Mouse (Mus musculus) frontal cortex, postnatal 25 days (tissue): ENCODE measurements around the gene Fzd10.

Source experiments
- DNase-seq, 2 experiments: peaks; one replicate each; pipeline ENCODE4 v3.0.0; 2022; ENCODE audit warnings: low spot score in 2 of 2

Fzd10 gene

DNA sequence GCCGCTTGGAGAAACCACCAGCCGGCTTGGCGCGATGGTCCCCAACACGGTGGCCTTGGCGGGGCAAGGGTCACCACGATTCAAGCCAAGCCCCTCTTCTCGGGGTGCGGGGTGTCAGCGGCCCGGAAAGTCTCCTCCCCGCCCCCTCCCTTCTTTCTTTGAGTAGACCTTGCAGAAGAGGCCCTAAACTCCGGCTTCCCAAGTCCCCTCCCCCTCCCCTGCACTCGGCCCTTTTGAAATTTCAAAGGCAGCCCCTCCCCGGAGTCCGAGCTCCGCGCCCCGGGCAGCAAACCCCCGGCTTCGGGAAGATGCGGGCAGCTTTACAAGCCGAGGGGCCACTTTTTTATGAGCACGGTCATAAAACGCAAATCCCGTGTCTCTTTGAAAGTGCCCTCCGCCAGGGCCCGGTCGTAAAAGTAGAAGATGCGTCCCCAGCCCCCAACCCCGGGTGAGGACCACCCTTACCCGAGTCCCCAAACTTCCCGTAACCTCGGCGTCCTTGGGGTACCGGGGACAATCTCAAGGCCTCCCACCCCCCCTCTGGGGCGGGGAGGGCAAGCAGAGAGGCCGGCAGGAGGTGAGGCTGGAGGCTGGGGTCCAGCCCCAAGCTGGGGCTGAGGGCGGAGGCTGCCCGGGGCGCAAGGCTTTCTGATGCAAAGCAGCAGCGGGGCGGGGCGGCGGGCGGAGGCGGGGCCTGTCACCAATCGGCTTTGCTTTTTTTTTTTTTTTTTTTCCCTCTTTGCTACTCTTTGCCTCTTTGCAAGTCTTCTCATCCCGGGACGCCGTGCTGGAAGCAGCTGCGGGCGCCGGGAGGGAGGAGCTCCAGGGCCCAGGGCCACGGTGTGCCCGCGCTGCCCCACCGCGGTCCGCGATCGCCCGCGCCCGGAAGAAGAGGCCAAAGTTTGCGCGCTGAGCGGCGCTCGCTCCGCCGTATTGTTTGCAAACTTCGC, at the start of gene Fzd10:
Gene Fzd10, plus strand, starts transcription at position 773 of the 950 bp plus-strand sequence.
- DNase-seq, result no peak

DNA sequence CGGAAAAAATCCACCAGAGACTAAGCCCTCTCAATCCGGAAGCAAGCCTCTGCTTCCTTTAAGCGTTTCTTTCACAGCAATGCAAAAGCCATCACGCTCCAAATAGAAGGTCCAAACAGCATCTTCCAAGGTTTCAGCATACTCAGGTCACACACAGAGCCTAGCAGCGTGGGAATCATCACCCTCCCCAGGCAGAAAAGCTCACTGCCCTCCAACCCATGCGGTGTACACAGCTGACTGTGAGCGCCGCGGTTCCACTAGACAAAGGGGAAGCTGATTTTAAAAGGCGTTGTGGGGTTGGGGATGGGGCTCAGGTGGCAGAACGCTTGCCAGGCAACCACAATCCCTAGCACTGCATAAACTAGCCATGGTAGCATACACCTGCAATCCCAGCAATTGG, 49.2 kb upstream of the Fzd10 start:
- DNase-seq, result no peak

DNA sequence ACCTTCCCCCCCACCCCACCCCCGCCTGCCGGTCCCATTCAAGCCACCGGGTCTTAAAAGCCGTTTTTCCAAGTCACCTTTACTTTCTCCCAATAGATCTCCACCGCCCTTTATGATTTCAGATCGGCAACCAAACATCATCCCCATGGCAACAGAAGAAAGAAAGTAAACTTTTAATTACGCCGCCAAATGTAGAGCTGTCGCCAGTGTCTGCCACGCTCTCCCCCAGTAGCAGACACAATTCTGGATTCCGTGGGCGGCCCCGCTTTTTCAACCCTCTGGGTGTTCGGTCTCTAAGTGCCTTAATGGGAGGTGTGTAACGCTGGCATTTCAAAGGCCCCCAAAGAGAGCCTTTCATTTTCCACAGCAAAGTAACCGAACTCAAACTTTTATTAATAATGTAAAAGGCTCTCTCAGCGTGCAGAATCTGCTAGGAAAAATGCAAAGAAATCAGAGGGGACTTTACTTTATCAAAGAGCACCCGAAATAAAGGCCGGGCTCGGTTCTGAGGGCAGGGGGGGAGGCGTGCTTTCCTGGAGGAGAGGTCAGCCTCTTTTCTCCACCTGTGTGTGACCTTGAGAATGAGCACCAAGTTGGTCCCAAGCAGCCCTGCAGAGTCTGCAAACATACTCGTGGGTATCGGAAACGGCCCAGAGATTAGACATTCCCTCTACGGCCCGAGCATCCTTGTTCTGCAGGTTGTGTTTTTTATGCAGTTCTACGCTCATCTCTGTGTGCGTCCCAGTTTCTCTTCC, 48.3 kb upstream of the Fzd10 start:
- no peak for DNase-seq

DNA sequence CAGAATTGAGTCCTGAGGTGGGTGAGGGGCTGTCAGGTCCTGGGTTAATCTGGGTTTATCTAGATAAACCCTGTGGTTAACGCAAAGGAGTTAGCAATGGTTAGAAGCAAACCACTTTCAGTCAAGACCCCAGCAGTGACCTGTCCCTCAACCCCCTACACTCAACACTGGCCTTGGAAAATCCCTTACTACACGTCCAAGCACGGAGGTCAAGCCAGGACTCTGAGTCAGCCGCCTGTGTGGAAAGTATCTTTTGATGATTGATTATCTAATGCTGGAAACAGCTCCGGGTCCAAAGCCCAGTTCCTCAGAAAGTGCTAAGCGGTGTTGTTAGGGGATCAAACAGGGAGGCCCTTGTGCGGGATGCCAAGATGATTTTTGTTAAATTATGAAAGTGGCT, 42.5 kb upstream of the Fzd10 start:
- DNase-seq, result no peak

DNA sequence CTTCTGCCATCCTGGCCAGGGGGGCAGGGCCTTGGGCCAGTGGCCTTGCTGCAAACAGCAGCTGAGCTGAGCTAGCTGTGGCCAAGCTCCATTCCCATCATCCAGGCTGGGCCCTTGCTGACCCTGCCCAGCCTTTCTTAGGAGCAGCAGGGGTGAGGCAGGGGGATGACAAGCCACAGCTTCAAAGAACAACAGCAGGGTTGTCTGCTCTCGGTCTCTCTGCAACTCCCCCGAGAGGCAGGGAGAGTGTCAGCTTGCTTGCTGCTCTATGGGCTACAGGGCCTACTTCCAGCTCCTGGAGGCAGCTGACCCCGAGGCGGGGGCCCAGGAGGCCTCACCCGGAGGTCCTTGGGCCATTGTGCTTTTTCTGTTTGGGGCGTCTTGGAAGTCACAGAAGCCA, 33.3 kb upstream of the Fzd10 start:
- DNase-seq, result no peak

DNA sequence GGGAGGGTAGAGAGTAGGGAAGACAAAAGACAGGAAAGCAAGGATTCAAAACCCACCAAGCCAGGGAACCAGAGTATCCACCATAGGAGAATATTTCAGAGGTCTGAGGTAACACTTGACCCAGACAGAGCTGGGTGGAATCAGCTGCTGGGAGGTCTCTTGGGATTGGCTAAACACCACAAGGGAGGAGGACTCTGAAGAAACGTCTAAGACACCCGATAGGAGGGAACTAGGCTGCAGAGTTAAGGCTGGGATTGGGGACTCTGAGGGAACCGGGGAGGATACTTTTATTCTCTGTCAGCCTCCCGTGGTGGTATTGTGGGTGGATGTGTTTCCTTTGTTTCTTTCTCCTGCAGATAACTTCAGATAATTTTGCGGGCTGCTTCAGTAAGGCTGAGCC, 31.7 kb upstream of the Fzd10 start:
- no peak for DNase-seq

DNA sequence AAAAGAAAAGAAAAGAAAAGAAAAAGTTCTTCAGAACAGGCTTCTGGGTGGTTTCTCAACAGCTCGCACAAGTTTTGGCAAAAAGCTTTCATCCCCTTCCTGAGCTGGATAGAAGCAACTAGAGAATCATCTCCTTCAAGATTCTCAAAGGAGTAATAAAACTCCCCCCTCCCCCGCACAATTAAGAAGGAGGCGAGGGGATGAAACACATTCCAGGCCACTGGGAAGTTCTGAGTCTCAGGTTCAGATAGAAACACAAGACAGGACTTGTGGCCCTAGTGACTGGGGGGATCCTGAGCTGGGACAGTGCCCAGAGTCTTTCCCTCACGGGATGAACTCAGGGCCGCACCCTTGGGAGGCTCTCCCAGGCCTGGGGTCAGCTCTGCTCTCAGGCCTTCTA, 30.6 kb upstream of the Fzd10 start:
- DNase-seq, result no peak

DNA sequence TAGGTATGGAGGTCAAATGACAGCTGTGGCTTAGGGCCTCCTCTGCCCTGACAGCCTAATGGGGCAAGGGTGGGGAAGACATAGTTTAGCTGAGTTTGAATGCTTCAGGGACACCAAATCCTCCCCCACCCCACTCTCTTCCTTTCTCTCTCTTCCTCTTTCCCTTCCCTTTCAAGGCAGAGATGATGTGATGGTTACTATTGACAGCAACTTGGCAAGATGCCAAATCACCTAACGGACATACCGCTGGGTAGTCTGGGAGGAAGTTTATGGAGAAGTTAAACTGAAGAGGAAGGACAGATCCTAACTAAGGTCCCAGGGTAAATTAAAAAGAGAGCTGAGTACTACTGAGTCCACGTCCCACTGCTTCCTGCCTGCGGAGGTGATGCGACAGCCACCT, 29.8 kb upstream of the Fzd10 start:
- DNase-seq, result no peak

DNA sequence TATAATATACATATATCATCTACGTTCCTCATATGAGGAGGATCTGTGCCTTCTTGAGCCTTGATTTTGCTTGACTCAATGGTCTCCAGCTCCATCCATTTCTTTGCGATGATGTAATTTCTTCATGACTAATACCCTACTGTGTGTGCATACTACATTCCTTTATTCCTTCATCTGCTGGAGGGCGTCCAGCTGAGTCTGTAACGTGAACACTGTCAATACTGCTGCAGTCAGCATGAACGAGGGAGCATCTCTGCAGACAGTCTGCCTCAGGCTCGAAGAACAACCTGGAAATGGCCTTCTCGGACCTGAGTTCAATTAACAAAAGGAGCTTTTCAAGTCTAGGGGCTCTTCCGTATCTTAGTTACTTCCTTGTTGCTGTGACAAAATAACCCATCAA, 28.9 kb upstream of the Fzd10 start:
- DNase-seq, result no peak

DNA sequence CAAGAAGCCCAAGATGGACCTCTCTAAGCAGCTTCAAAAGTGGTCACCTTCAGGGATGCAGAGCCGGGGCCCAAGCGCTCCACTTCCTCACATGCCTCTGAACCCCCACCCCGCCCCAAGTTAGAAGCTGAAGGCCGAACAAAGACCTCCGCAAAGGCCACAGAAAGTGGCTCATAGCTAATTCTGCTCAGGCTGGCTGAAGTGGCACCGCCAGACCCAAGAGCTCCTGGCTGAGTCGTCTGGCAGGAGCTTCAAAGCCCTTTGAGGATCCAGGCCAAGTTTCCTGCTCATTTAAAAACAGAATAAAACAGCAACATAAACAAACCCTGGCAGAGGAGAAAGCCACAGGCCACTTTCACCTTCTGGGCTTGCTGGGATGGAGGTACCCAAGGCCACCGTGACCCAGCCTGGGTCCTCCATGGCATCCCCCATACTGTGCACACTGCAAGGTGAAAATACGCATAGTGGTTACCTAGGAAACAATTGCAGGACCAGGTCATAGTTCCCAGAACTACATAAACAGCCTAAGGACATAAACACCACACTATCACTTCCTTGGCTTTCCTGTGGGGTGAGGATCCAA, 24.6 kb upstream of the Fzd10 start:
- peak in 1 of 2 experiments; percentile 7 for DNase-seq

DNA sequence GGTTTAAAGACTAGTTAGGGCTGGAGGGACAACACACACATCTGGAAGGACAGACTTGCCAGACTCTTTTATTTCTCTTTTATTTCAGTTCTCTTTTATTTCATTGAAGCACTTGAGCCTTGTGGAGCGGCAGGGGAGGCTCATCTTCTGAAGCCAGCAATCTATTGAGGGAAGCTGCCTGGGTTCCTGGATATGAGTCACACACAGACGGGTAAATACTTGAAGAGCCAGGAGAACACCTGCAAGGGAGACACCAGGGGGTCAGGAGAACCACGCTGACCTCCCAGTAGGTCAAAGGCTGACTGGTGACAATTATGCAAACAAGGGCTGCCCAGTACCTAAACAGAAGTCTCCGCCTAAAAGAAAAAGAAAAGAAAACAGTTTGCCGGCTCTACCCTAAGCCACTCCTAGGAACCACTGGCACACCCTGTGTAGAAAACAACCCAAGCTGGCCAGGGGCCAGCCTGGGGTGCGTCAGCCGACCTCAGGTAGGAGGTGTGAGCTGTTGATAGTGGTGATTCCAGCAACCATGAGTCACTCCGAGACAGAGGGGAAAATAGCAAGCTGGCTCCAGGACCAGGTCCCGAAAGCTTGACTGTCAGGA, 21.5 kb upstream of the Fzd10 start:
- no peak for DNase-seq

DNA sequence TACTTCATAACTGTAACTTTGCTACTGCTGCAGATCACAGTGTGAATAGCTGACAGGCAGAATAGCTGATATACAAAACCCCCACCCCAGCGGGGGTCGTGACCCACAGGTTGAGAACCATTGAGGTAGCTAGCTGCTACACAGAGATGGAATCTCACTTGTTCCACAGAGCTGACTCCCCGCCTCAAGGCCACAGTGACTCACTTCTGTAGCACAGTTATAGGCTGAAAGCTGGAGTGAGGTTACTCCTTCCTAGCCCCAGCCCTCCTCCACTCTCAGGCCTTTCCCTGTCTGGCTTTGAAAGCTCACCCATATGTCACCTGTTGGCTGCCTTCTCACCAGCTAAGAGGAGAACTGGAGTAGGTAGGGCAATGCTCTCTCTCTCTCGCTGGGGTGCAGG, 19.7 kb upstream of the Fzd10 start:
- no peak for DNase-seq

DNA sequence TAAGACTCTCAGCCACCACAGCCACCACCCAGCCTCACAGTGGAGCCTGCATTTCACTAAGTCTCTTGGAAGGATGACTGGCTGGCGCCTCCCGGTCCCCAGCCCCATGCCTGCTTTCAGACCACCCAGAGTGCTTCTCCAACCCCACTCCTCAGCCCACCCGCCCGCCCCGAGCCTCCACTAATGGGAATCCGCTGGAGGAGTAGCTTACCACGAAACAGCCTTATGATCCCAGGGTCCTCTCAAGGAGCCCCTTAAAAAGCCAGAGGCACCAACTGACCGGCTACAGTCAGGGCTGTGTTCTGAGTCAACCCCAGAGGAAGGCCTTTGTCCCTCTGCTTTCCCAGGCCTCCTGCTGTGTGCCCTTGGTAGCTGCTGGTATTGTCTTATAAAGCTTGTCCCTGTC, 19.1 kb upstream of the Fzd10 start:
- DNase-seq, result no peak

DNA sequence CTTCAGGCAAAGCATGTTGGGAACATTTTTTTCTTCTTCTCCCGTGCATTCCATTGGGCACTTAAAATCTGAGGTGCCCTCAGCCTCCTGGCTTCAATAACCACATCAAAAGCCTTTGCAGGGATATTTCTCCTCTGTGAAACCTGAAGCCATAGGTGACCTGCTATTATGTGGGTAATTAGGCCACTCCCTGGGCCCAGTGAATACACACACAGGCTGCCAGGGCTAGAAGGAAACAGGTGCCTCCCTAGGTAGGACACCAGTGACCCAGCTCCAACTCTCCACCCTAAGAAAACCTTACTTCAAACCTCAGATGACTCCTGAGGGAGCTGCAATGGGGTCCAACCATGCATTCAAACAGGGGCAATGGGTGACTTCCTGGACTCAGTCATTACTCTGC, 11.4 kb upstream of the Fzd10 start:
- DNase-seq, result no peak

DNA sequence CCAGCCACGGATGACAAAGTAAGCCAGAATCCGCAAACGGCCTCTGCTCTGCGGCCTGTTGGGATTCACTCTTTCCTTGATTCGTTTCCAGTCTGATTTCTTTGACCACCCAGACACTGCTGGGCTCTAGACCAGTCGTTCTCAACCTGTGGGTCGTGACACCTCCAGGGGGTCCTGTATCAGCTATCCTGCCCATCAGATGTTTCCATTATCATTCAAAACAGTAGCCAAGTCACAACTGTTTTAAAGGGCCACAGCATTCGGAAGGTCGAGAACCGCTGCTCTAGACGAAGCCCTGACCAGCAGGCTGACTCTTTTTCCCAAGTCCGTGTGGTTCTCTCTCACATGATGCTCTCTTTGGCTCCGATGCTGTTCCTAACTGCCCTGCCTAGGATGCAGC, 7.2 kb upstream of the Fzd10 start:
- no peak for DNase-seq

DNA sequence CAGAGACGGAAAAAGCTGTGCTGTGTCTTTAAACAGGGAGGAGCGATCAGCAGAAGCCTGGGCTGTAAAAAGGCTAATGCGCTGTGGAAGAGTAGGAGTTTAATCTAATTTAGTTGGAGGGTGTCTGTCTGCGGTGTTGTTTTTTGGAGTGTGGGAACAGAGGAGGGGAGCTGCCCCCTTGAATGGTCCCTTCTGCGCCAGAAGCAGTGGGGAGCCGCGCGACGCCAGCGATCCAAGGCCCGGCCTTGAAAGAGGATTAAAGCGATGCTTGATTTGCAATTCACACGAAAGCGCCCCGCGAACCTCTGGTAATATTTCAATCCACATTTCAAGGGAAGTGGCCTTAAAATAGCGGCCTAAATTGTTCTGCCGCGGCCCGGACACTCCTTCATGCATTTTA, 3.8 kb upstream of the Fzd10 start:
- no peak for DNase-seq

DNA sequence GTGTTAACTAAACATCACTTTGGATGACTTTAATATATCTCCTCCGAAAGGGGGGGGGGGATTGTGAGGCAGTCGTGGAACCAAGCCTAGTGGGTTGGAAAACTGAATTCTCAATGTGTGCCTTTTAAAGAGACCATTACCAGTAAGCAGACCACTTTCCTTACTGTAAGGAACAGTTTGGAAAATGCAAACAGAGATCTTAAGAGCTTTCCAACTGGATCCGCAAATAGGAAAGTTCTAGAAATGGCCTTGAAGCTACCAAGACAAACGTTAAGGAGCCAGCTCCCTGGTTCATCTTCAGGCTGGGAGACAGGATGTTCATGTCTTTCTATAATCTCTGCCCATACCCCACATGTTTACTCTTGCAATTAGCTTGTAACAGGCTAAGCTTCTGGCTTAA, 3.3 kb upstream of the Fzd10 start:
- DNase-seq, result no peak

DNA sequence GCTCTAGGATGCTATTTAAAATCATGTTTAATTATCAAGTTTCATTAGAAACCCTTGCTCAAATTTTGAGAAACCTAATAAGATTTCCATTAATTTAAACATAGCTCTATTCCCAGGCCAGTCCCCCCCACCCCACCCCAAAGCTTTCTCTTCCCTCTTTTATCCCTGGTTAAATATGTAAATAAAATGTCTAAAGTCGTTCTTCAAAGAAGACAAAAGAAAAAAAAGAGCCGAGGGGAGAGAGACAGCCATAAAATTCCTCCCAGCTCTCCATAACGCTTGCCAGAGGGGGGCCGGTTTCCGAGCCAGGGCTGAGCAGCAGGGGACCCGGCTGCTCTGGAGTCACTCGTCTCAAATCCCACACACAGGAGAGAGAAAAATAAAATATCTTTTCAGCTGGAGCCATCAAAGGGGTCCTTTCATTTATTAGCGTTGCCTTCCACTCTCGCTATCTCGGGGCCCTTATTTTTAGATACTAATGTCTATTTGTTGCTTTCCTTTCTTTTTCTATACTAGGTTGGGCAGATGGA, 2.4 kb upstream of the Fzd10 start:
- DNase-seq, result no peak

DNA sequence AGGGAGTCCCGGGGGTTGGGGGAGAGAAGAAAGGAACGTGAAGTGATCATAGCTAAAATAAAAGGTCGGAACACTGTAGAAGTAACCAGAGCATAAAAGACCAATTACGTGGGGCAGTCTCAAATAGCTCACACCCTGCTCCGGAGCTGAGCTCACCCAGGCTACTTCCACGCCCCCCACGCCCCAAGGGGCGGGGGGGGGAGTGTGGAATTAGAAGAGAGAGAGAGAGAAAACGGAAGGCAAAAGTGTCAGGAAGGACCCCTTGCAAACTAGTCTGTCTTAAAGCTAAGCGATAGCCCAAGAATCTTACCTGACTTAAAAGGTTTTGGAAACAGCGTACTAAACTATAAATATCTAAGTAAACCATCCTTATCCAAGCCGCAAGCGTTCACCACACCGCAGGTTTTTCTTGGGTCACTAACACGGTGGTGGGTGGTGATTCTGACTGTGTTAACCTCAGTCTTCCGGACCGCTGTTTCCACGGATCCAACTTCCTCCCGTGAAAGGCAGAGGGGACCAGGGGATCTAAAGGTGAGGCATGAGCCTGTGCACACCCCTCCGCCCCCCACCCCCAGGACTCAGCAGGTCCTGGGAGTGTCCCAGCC, 1.8 kb upstream of the Fzd10 start:
- DNase-seq, result no peak

DNA sequence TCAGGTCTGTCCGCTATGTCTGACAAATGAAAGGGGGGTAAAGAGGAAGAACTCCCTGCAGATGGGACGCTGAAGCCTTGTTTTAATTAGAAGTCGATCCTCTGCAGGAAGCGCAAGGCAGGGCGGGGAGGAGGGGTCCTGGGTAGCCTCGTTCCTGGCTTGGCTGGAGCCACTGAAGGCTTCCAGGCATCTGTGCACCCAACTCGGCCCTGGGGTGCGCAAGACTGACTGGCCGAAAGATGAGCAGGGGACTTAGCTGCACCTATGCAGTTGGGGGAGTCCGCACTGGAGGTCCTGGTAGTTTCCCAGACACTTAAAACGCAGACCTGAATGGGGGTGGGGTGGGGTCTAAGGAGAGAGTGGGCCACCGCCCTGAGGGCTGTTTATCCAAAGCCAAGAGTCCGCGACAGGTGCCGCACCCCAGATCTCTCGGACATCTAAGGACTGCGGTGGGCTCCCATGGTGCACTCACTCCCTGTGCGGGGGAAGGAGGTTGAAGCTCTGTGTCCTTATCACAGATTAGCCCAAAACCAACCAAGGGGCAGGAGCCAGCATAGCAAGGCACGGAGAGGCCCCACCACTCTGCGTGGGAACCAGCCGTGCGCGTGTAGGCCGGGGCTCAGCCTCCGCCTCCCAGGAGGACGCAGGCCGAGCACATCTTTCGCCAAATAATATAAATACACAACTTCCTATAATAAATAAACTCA, 1.1 kb upstream of the Fzd10 start:
- DNase-seq, result no peak
